Mouse (Mus musculus) embryo, embryonic 9.5 days (tissue): ENCODE measurements around the gene Oser1.

Source experiments
- DNase-seq: peaks from one replicate; pipeline ENCODE4 v3.0.0-alpha.2; 2017; ENCODE audit errors: extremely low spot score

The Oser1 gene

GRCm38 (mm10) chr2:163358662-163359061 is 65.8 kb downstream of the Oser1 start:
- no peak for DNase-seq

- DNase-seq = no peak
These were observed 68.2 kb downstream of the Oser1 start for GRCm38 (mm10) chr2:163356113-163356840.
